Mouse (Mus musculus) CD4-positive, CD25-positive, alpha-beta regulatory T cell, adult 4 months (primary cell): ENCODE data around the gene Col15a1. TPM values are rescaled to one million over a fixed set of nuclear protein-coding genes. Genes with fewer than 3 reads are reported as not detected.

Experiments used
- ATAC-seq: one replicate; pipeline ENCODE4 v1.8.0; 2017
- polyA plus RNA-seq, 2 experiments: library from polyadenylated mRNA; unstranded; fragments of 100-300 nt; shearing (Covaris generic); gene quantifications; one replicate each; pipeline ENCODE4 v1.2.1; 2017

Gene Col15a1
- polyA plus RNA-seq, 2 experiments from 2014 or later = 3.2 to 3.9 TPM

- no peak for ATAC-seq
Observed at GRCm38 (mm10) chr4:47311467-47311866, 103.5 kb downstream of the Col15a1 start.

- no peak for ATAC-seq
Observed at GRCm38 (mm10) chr4:47311929-47312328, 104.0 kb downstream of the Col15a1 start.

GRCm38 (mm10) chr4:47312676-47313075 is 104.7 kb downstream of the Col15a1 start:
- ATAC-seq = no peak

- peak; percentile 79 for ATAC-seq
Observed at GRCm38 (mm10) chr4:47313710-47314410, 105.9 kb downstream of the Col15a1 start.

GRCm38 (mm10) chr4:47315458-47315857 is 107.5 kb downstream of the Col15a1 start:
- ATAC-seq = no peak

- no peak for ATAC-seq
Observed at GRCm38 (mm10) chr4:47316432-47316831, 108.5 kb downstream of the Col15a1 start.

- peak; percentile 81 for ATAC-seq
Observed at GRCm38 (mm10) chr4:47319561-47320321, 111.8 kb downstream of the Col15a1 start.

GRCm38 (mm10) chr4:47322315-47322714 is 114.4 kb downstream of the Col15a1 start:
- peak; percentile 82 for ATAC-seq

GRCm38 (mm10) chr4:47324206-47324605 is 116.2 kb downstream of the Col15a1 start:
- no peak for ATAC-seq

- ATAC-seq = no peak
Observed at GRCm38 (mm10) chr4:47327782-47328181, 119.8 kb downstream of the Col15a1 start.

GRCm38 (mm10) chr4:47329285-47329684 is 121.3 kb downstream of the Col15a1 start:
- no peak for ATAC-seq

GRCm38 (mm10) chr4:47330378-47331052 is 122.6 kb downstream of the Col15a1 start:
- no peak for ATAC-seq

- no peak for ATAC-seq
Observed at GRCm38 (mm10) chr4:47332812-47333343, 124.9 kb downstream of the Col15a1 start.

- no peak for ATAC-seq
Observed at GRCm38 (mm10) chr4:47333541-47333940, 125.6 kb downstream of the Col15a1 start.

GRCm38 (mm10) chr4:47336941-47337600 is 129.1 kb downstream of the Col15a1 start:
- no peak for ATAC-seq

- ATAC-seq = no peak
Observed at GRCm38 (mm10) chr4:47342632-47343031, 134.7 kb downstream of the Col15a1 start.

- ATAC-seq = no peak
Observed at GRCm38 (mm10) chr4:47347022-47347421, 139.1 kb downstream of the Col15a1 start.

GRCm38 (mm10) chr4:47349759-47350158 is 141.8 kb downstream of the Col15a1 start:
- ATAC-seq = no peak

- ATAC-seq = peak; percentile 78
Observed at GRCm38 (mm10) chr4:47351386-47352049, 143.6 kb downstream of the Col15a1 start.

GRCm38 (mm10) chr4:47352061-47352661 is 144.2 kb downstream of the Col15a1 start:
- ATAC-seq = peak; percentile 10

GRCm38 (mm10) chr4:47352803-47353388 is 144.9 kb downstream of the Col15a1 start, which contains the start of gene Tgfbr1:
Tgfbr1 (plus strand) TSS chr4:47353222.
- ATAC-seq = peak; percentile 76
